14 mouse cellular contexts compared by ENCODE assay signal in genomic region chr7:129948613-129949110, GRCm38 (mm10).
DNase-seq lines count a peak whose midpoint lies in the region; ATAC-seq and TF ChIP-seq lines count a peak whose summit lies in the region.
"Had no signal": no experiment of that assay in that cellular context is flagged by ENCODE, and none has a peak within 500 bp of the region (broad histone marks: within the 10 kb centered on the region; RNA-seq: fewer than 3 reads in every experiment).

No protein-coding gene starts in this region.

- no peaks in the 10 kb centered on the region for H3K4me1 ChIP-seq in kidney, adult 2 months (ENCODE audit: control insufficient read depth, insufficient read depth, low read length)
- H3K4me1 ChIP-seq in kidney, embryonic 15.5 days = no peaks in the 10 kb centered on the region
- no peaks in the 10 kb centered on the region for H3K4me1 ChIP-seq in liver, postnatal 0 days (ENCODE audit: insufficient read depth)
- no peaks in the 10 kb centered on the region for H3K4me1 ChIP-seq in liver, embryonic 12.5 days
- H3K4me1 ChIP-seq in E14TG2a.4 (replicated peaks; ENCODE audit: low read depth, low read length) = peaks cover 7% of the 10 kb centered on the region
- H3K4me1 ChIP-seq: forebrain, embryonic 10.5 days; liver, embryonic 15.5 days; megakaryocyte, embryonic 14.5 days; neural tube, embryonic 13.5 days had no signal

- 74% methylated on average over 8 of the region's 8 CpGs for WGBS in kidney, adult 2 months
- WGBS in kidney, embryonic 15.5 days = 79% methylated on average over 8 of the region's 8 CpGs
- 69% methylated on average over 8 of the region's 8 CpGs for WGBS in liver, postnatal 0 days (ENCODE audit: insufficient replicate concordance)
- WGBS in liver, embryonic 12.5 days (ENCODE audit: insufficient replicate concordance) = 53% methylated on average over 8 of the region's 8 CpGs

- H3K27ac ChIP-seq in kidney, adult 2 months (ENCODE audit: insufficient read depth, low read depth, low read length) = no peak overlapping the region
- no peak overlapping the region for H3K27ac ChIP-seq in kidney, embryonic 15.5 days
- no peak overlapping the region for H3K27ac ChIP-seq in liver, postnatal 0 days (ENCODE audit: low read depth)
- H3K27ac ChIP-seq in liver, embryonic 12.5 days = no peak overlapping the region
- H3K27ac ChIP-seq in left cerebral cortex, adult 2 months = no peak overlapping the region
- H3K27ac ChIP-seq: forebrain, embryonic 10.5 days; heart, embryonic 13.5 days; liver, embryonic 15.5 days; neural tube, embryonic 13.5 days had no signal

- intact Hi-C loops in left cerebral cortex, adult 2 months (cut with DNase I) = no loop called here

- no peak overlapping the region for H3K9ac ChIP-seq in kidney, embryonic 15.5 days
- H3K9ac ChIP-seq in liver, postnatal 0 days (replicated peaks) = no peak overlapping the region
- no peak overlapping the region for H3K9ac ChIP-seq in liver, embryonic 12.5 days
- H3K9ac ChIP-seq: heart, embryonic 13.5 days; liver, embryonic 15.5 days; neural tube, embryonic 13.5 days had no signal

- ATAC-seq in kidney, embryonic 15.5 days (replicated peaks; ENCODE audit: low FRiP score) = no peak
- ATAC-seq in liver, postnatal 0 days = no peak
- no peak for ATAC-seq in liver, embryonic 12.5 days

- H3K4me3 ChIP-seq in kidney, adult 2 months (ENCODE audit: insufficient read depth, low read depth, low read length) = no peak overlapping the region
- no peak overlapping the region for H3K4me3 ChIP-seq in kidney, embryonic 15.5 days (replicated peaks)
- no peak overlapping the region for H3K4me3 ChIP-seq in liver, postnatal 0 days (ENCODE audit: low read depth, low read length)
- H3K4me3 ChIP-seq in liver, embryonic 12.5 days = no peak overlapping the region
- no peak overlapping the region for H3K4me3 ChIP-seq in E14TG2a.4 (replicated peaks; ENCODE audit: low read length)
- H3K4me3 ChIP-seq in left cerebral cortex, adult 2 months = no peak overlapping the region
- H3K4me3 ChIP-seq: forebrain, embryonic 10.5 days; heart, embryonic 13.5 days; liver, embryonic 15.5 days; megakaryocyte, embryonic 14.5 days; neural tube, embryonic 13.5 days had no signal

- 0 out of 2 replicates have a peak, but pooled peaks have one; percentile 17 for TF ChIP-seq CTCF in kidney, adult 2 months (conservative IDR thresholded peaks at IDR 0.05; ENCODE audit: insufficient read depth, insufficient read length, low read depth, low read length)
- TF ChIP-seq CTCF in liver, postnatal 0 days (IDR thresholded peaks at IDR 0.05; ENCODE audit: low read depth) = 0 out of 2 replicates have a peak, but pooled peaks have one; percentile 16
- peak; percentile 57 for TF ChIP-seq CTCF in E14TG2a.4 (conservative IDR thresholded peaks at IDR 0.05; ENCODE audit: low read length)
- TF ChIP-seq CTCF in left cerebral cortex, adult 2 months (IDR thresholded peaks at IDR 0.05) = no peak; the same call in 1 of the 2 replicates

- H3K9me3 ChIP-seq in kidney, embryonic 15.5 days (replicated peaks) = no peaks in the 10 kb centered on the region
- no peaks in the 10 kb centered on the region for H3K9me3 ChIP-seq in liver, postnatal 0 days (ENCODE audit: low read length)
- H3K9me3 ChIP-seq in liver, embryonic 12.5 days (replicated peaks) = no peaks in the 10 kb centered on the region
- no peaks in the 10 kb centered on the region for H3K9me3 ChIP-seq in E14TG2a.4 (ENCODE audit: low read length)
- H3K9me3 ChIP-seq: forebrain, embryonic 10.5 days; heart, embryonic 13.5 days; liver, embryonic 15.5 days; neural tube, embryonic 13.5 days had no signal

- no peaks in the 10 kb centered on the region for H3K27me3 ChIP-seq in kidney, adult 2 months (replicated peaks; ENCODE audit: control insufficient read depth, insufficient read depth, low read length)
- H3K27me3 ChIP-seq in kidney, embryonic 15.5 days = no peaks in the 10 kb centered on the region
- H3K27me3 ChIP-seq in liver, postnatal 0 days (ENCODE audit: insufficient read depth, low read length) = no peaks in the 10 kb centered on the region
- no peaks in the 10 kb centered on the region for H3K27me3 ChIP-seq in liver, embryonic 12.5 days (replicated peaks)
- no peaks in the 10 kb centered on the region for H3K27me3 ChIP-seq in E14TG2a.4 (ENCODE audit: insufficient read depth, low read length)
- H3K27me3 ChIP-seq: heart, embryonic 13.5 days; liver, embryonic 15.5 days; megakaryocyte, embryonic 14.5 days; neural tube, embryonic 13.5 days had no signal

- no peak for DNase-seq in kidney, adult 2 months
- DNase-seq in liver, postnatal 0 days = no peak
- DNase-seq in WW6 (ENCODE audit: low read depth, low spot score) = peak; percentile 33
- DNase-seq in left cerebral cortex, adult 2 months (ENCODE audit: extremely low spot score in 1 of 2, low spot score in 2 of 2) = no peak
- DNase-seq in cerebellum, adult 11 months = no peak
- DNase-seq: gastrocnemius, postnatal 36 days had no signal

- no peak overlapping the region for H3K4me2 ChIP-seq in kidney, embryonic 15.5 days
- H3K4me2 ChIP-seq in liver, postnatal 0 days (ENCODE audit: low read depth, low read length) = no peak overlapping the region
- H3K4me2 ChIP-seq in liver, embryonic 12.5 days = no peak overlapping the region
- H3K4me2 ChIP-seq: heart, embryonic 13.5 days; liver, embryonic 15.5 days; neural tube, embryonic 13.5 days had no signal

- TF ChIP-seq EP300 in liver, postnatal 0 days (IDR thresholded peaks at IDR 0.05; ENCODE audit: low read depth) = no peak

- no peaks in the 10 kb centered on the region for H3K36me3 ChIP-seq in kidney, adult 2 months (ENCODE audit: control insufficient read depth, insufficient read depth, low read length)
- no peaks in the 10 kb centered on the region for H3K36me3 ChIP-seq in kidney, embryonic 15.5 days
- H3K36me3 ChIP-seq in liver, postnatal 0 days (replicated peaks; ENCODE audit: insufficient read depth, low read length) = no peaks in the 10 kb centered on the region
- H3K36me3 ChIP-seq in liver, embryonic 12.5 days = no peaks in the 10 kb centered on the region
- no peaks in the 10 kb centered on the region for H3K36me3 ChIP-seq in E14TG2a.4 (ENCODE audit: insufficient read depth, low read length)
- H3K36me3 ChIP-seq: forebrain, embryonic 10.5 days; heart, embryonic 13.5 days; liver, embryonic 15.5 days; neural tube, embryonic 13.5 days had no signal

- no peak for TF ChIP-seq POLR2A in kidney, adult 2 months (IDR thresholded peaks at IDR 0.05; ENCODE audit: low read depth, low read length)
